Mouse (Mus musculus): Measurements from ENCODE around the gene Wnt2. TPM values are rescaled to one million over a fixed set of nuclear protein-coding genes. Genes with fewer than 3 reads are reported as not detected.

Gene Wnt2
- polyA plus RNA-seq, 1 experiment from 2014 or later, result 0.41 TPM

DNA sequence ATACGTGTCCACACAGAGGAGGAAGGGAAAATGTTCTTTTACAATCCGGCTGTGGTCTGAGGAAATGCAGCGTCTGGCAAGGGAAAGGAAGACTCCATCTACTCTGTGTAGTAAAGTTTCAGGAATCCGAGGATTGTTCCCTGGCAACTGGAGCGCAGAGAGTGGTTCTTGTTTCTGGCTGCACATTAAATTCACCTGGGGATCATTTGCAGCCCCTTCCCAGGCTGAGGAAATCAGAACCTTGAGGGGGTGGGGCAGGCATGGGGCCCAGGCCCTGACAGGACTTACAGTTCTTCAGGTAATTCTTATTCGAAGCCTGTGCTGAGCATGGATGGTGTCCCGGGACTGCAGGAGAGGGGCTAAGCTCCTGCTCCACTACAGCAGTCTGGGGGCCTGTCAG, 17.0 kb downstream of the Wnt2 start:
- Histone ChIP-seq H3K27ac (replicated peaks) (no peak overlapping the region), H3K4me1 (no peaks in the 10 kb centered on the region), H3K9me3 (replicated peaks) (no peaks in the 10 kb centered on the region), H3K27me3 (ENCODE audit: low read depth, poor library complexity, severe bottlenecking) (no peaks in the 10 kb centered on the region), H3K4me3 (no peak overlapping the region), H3K36me3 (no peaks in the 10 kb centered on the region)
- no peak for DNase-seq (ENCODE audit: low spot score)
- 78% methylated on average over 7 of the region's 7 CpGs for WGBS

DNA sequence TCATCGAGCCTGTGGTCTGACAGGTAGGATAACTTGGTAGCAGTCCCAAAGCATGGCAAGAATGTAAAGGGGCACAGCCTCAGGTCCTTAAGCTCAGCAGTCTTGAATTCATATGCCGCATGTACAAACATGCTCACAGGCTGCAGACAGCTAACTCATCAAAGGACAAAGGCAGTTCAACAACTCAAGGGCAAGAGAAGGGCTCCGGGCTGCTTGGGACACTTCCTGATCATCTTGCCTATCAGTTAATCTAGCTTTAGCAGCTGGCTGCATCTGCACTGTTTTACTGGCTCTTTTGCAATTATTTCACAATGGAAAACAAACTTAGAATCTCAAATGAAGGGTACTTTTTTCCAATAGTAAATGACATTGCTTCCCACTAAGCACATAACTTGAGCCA, 23.0 kb downstream of the Wnt2 start:
- no peak for DNase-seq (ENCODE audit: low spot score)
- Histone ChIP-seq H3K27ac (replicated peaks) (no peak overlapping the region), H3K9me3 (replicated peaks) (no peaks in the 10 kb centered on the region), H3K4me3 (no peak overlapping the region), H3K27me3 (ENCODE audit: low read depth, poor library complexity, severe bottlenecking) (no peaks in the 10 kb centered on the region), H3K36me3 (no peaks in the 10 kb centered on the region), H3K4me1 (no peaks in the 10 kb centered on the region)
- 88% methylated on average over 3 of the region's 3 CpGs for WGBS

DNA sequence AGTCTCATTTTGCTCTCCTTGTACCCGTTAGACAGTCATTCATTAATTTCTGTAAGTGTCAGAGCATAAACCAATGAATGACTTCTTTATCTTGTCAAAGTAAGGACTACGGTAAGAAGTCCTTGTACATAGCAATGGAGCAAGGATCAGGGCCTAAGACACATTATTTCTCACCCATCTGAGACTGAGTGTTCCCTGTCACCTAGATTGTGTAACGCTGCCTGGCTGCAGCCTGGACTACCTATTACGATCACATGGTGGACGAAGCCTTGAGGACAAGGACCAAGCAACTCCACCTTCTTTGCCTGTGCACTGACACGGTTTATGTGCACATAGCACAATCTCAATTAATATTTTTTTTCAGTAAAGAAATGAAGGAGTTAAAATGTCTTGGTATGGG, 28.3 kb downstream of the Wnt2 start:
- DNase-seq (ENCODE audit: low spot score), result no peak
- Histone ChIP-seq H3K36me3 (no peaks in the 10 kb centered on the region), H3K27ac (replicated peaks) (no peak overlapping the region), H3K27me3 (ENCODE audit: low read depth, poor library complexity, severe bottlenecking) (no peaks in the 10 kb centered on the region), H3K9me3 (replicated peaks) (no peaks in the 10 kb centered on the region), H3K4me1 (no peaks in the 10 kb centered on the region), H3K4me3 (no peak overlapping the region)
- WGBS, result 88% methylated on average over 6 of the region's 6 CpGs

DNA sequence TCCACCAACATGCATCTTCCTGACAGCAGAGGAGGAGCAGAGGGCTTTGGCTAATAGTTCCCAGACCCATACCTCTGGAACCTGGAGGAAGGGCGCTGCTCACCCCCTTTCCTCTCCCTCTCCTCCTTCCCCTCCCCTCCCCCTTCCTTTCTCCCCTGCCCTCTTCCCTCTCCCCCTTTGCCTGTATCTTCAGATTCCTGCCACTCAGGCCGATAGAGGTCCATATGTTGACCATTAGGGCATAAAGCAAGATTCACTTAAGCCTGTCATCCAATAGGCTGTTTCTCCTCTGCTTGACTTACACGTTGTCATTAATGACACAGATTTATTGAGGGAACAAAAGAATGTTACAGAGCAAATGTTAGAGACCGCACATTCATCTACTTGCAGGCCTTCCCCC, 31.9 kb downstream of the Wnt2 start:
- no peak for DNase-seq (ENCODE audit: low spot score)
- H3K27me3 ChIP-seq (ENCODE audit: low read depth, poor library complexity, severe bottlenecking), result no peaks in the 10 kb centered on the region
- 81% methylated on average over 4 of the region's 4 CpGs for WGBS
- H3K9me3 ChIP-seq (replicated peaks), result no peaks in the 10 kb centered on the region
- H3K4me3 ChIP-seq, result no peak overlapping the region
- no peaks in the 10 kb centered on the region for H3K36me3 ChIP-seq
- no peaks in the 10 kb centered on the region for H3K4me1 ChIP-seq
- H3K27ac ChIP-seq (replicated peaks), result no peak overlapping the region

DNA sequence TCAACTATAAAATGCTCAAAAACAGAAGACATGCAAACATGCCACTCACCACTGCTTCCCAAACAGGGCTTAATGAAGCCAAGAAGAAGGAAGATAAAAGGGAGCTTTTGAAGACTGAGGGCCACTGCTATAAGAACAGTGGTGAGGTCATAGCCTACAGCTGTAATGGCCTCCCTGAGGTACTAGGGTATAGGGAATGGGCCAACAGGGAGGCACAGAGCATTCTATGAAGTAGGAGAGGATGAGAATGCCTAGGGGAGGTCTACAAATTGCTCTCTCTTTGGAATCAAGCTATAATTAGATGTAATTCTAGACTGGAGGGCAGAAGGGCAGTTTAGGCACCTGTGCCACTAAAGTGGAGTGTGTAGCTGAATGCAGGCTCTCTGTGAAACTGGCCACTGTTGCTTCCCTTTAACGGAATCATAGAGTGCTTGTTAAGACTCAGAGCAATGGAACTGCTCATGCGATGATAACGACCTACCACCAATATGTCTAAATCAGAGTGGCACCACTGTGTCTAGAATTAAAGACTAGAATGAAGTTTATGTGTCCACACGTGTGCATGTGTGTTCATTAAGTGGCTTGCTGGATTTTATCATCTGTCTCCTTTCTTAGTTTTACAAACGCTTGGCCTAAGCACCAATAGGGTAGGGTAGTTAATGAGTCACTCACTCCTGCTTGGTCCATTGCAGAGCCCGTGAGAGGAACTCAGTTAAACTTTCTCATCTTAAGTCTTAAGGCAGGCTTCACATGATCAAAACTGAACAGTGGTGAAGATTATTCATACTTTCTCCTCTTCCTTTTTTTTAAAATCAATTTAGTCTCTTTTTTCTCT, 35.2 kb downstream of the Wnt2 start:
- Histone ChIP-seq H3K27ac (replicated peaks) (no peak overlapping the region), H3K4me3 (no peak overlapping the region), H3K27me3 (ENCODE audit: low read depth, poor library complexity, severe bottlenecking) (no peaks in the 10 kb centered on the region), H3K36me3 (no peaks in the 10 kb centered on the region), H3K4me1 (0 out of 2 replicates have a peak, but pooled peaks cover 3% of the 10 kb centered on the region), H3K9me3 (replicated peaks) (no peaks in the 10 kb centered on the region)
- 80% methylated on average over 6 of the region's 6 CpGs for WGBS
- no peak for DNase-seq (ENCODE audit: low spot score)

DNA sequence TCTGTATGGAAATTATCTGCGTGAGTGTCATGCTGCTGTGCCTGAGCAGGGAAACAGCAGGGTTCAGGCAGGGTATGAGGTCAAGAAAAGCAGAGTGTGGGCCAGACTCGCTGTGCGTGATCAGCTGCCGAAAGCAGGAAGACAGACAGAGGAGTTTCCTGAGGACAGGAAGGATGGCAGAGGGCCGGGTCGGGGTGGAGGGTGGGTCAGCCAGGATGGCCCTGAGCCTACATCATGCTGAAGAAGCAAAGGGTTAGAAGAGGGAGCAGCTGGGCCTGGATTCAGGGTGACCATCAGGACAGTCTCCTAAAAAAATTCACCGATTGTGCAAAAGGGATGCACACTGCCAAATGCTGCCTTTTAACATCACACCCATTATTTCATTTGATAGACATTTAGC, 38.8 kb downstream of the Wnt2 start:
- H3K4me1 ChIP-seq, result 0 out of 2 replicates have a peak, but pooled peaks cover 3% of the 10 kb centered on the region

DNA sequence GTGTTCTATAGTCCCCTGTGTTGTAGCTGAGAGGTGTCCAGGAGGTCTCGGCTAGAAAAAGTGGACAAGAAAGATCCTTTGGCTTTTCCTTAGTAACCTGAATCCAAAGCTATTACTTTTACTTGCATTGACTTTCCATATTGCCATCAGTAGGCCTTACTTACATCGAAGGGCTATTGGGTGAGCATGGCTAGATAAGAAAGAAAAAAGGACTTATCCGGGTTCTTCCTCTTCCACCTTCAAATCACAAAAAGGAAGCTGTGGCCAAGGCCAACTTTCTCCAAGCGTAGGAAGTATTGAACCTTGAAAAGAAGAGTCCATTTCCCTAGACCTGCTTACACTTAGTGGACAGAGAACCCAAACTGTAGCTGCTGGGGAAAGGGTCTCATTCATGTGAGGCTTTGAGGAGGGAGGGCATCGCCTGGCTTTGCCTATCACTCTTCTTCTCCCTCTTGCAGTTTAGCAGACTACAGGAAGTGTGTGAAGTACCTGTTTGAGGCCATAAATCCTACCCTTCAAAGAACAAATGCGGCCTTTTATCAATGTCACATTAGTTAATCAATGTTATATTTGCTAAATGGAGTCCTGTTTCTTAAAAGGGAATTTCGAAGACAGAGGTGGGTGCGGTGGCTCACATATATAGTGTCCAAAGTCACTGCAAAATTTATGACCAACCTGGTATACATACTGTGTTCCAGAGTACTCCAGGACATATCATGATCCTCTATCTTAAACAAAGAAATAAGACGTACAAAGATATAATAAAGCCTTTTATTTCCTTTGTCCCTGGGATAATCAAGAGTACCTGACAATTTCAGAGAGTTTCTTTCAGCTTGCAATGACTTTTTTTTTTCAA, 40.0 kb downstream of the Wnt2 start:
- WGBS, result 91% methylated on average over 9 of the region's 9 CpGs
- no peaks in the 10 kb centered on the region for H3K27me3 ChIP-seq (ENCODE audit: low read depth, poor library complexity, severe bottlenecking)
- H3K27ac ChIP-seq (replicated peaks), result no peak overlapping the region
- no peaks in the 10 kb centered on the region for H3K9me3 ChIP-seq (replicated peaks)
- H3K36me3 ChIP-seq, result no peaks in the 10 kb centered on the region
- 0 out of 2 replicates have a peak, but pooled peaks cover 3% of the 10 kb centered on the region for H3K4me1 ChIP-seq
- H3K4me3 ChIP-seq, result no peak overlapping the region
- no peak for DNase-seq (ENCODE audit: low spot score)

More for the DNA sequence above, 38.8 kb downstream of the Wnt2 start:
- Histone ChIP-seq H3K4me3 (no peak overlapping the region), H3K27ac (replicated peaks) (no peak overlapping the region), H3K27me3 (ENCODE audit: low read depth, poor library complexity, severe bottlenecking) (no peaks in the 10 kb centered on the region), H3K9me3 (replicated peaks) (no peaks in the 10 kb centered on the region), H3K36me3 (no peaks in the 10 kb centered on the region)
- no peak for DNase-seq (ENCODE audit: low spot score)
- WGBS, result 72% methylated on average over 7 of the region's 7 CpGs

DNA sequence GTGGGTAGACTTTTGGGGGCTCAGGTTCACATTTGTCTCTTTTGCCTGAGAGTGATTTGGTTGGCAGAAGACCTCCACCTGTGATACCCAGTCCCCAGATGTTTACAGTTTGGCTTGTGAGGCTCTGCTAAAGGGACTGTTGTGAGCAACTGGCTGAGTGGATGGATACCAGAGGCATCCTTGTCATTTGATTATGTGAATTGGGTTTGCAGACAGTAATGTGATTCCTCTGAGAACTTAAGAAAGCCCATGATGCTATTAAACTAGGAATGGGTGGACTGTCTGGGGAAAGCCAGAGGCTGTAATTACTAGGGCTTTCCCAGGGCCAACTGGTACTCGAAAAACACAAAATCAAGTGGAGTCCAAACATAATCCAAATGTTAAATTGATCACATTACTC, 51.0 kb downstream of the Wnt2 start:
- H3K27ac ChIP-seq (replicated peaks), result no peak overlapping the region
- no peak for DNase-seq (ENCODE audit: low spot score)
- H3K4me3 ChIP-seq, result no peak overlapping the region
- 92% methylated on average over 1 of the region's 1 CpGs for WGBS
- H3K9me3 ChIP-seq (replicated peaks), result no peaks in the 10 kb centered on the region
- H3K4me1 ChIP-seq, result no peaks in the 10 kb centered on the region
- no peaks in the 10 kb centered on the region for H3K36me3 ChIP-seq
- H3K27me3 ChIP-seq (ENCODE audit: low read depth, poor library complexity, severe bottlenecking), result no peaks in the 10 kb centered on the region

DNA sequence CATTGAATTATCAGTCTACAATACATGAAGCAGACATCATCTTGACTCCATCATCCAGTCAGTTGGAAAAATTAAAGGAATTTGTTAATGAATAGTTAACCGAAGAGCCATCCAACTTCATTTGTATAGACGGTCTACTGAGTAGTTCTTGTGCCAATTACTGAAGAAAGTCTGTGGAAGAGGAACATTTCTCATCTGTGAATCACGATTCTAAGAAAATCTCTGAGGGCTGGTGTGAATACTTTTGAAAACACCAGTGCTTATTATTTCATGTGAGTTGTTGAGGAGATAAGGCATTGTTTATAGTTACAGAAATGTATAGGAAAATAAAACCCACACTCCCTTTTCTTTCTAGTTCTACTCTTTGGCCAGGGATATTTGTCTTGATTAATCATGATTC, 51.5 kb downstream of the Wnt2 start:
- Histone ChIP-seq H3K4me1 (no peaks in the 10 kb centered on the region), H3K27ac (replicated peaks) (no peak overlapping the region), H3K9me3 (replicated peaks) (no peaks in the 10 kb centered on the region), H3K4me3 (no peak overlapping the region), H3K36me3 (no peaks in the 10 kb centered on the region), H3K27me3 (ENCODE audit: low read depth, poor library complexity, severe bottlenecking) (no peaks in the 10 kb centered on the region)
- 88% methylated on average over 3 of the region's 3 CpGs for WGBS
- DNase-seq (ENCODE audit: low spot score), result no peak

DNA sequence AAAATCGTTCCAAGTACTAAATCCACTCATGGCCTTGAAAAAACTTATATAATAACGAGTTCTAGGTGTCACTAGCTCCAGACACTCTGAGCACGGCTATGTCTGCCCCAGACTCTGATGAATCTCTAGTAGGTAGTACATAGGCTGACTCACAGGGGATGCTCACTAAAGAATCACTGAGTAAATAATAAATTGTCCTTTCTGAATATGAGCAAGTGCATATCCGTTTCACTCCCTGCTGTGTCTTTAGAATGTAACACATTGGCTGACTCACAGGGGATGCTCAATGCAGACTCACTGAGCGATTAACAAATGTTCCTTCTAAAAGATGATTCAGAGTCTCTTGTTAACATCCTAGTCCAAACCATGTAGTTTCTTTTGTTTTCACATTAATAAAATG, 52.1 kb downstream of the Wnt2 start:
- H3K27me3 ChIP-seq (ENCODE audit: low read depth, poor library complexity, severe bottlenecking), result no peaks in the 10 kb centered on the region
- H3K4me1 ChIP-seq, result no peaks in the 10 kb centered on the region
- no peak overlapping the region for H3K27ac ChIP-seq (replicated peaks)
- H3K9me3 ChIP-seq (replicated peaks), result no peaks in the 10 kb centered on the region
- H3K4me3 ChIP-seq, result no peak overlapping the region
- DNase-seq (ENCODE audit: low spot score), result no peak
- WGBS, result 87% methylated on average over 5 of the region's 5 CpGs
- H3K36me3 ChIP-seq, result no peaks in the 10 kb centered on the region

DNA sequence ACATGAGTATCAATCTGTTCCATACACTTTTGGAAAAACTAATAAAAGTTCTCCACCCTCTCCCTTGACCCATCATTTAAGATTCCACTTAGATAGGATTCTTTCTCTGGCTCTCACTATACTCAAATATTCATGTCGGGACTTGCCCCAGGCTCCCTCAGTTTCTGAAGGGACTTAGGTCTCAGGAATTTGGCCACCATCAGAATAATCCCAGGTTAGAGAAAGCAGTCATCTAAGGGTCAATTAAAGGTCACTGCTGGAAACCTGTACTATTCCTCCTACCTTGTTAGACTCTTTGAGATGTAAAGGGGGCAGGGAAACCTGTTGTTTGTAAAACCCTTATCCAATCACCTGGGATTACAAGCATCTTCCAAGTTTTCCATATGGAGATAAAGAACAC, 53.2 kb downstream of the Wnt2 start:
- WGBS, result 54% methylated on average over 1 of the region's 1 CpGs
- Histone ChIP-seq H3K27me3 (ENCODE audit: low read depth, poor library complexity, severe bottlenecking) (no peaks in the 10 kb centered on the region), H3K36me3 (no peaks in the 10 kb centered on the region), H3K27ac (replicated peaks) (no peak overlapping the region), H3K4me3 (no peak overlapping the region), H3K9me3 (replicated peaks) (no peaks in the 10 kb centered on the region), H3K4me1 (no peaks in the 10 kb centered on the region)
- DNase-seq (ENCODE audit: low spot score), result no peak

DNA sequence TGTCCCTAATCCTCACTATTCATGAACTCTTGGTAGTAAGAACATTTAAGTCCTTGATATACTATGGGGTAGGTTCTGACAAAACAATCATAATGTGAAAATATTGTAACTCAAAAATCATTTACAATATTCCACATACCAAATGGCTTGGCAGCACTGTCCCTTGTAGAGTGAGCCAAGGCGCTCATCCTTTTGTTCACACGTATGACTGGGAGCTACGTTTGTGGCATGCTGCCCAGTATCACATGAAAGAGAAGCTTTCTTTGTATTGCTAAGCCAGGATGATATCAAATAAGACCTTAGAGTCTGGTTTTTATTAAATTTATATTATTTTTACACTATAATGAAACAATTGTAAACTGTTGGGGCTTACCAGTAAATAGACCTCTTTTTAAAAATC, 56.0 kb downstream of the Wnt2 start:
- no peak for DNase-seq (ENCODE audit: low spot score)
- WGBS, result 95% methylated on average over 3 of the region's 3 CpGs
- H3K27me3 ChIP-seq (ENCODE audit: low read depth, poor library complexity, severe bottlenecking), result no peaks in the 10 kb centered on the region

DNA sequence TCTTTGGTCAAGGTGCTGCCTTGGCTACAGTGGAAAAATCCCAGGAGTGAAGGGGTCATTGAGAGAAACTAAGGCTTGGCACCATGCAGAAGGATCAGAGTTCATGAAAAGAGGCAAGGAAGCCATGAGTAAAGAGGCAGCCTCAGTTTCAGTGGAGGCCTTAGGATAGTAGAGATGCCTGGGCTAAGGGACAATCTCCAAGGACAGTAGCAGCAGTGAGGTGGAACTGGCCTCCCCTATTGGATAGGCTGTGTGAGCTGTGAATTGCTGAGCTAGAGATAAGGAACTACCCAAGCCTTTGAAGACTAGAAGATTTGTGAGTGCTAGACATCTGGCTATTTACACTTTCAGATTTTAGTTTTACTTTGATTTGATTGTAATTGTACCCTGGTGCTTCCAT, 59.0 kb downstream of the Wnt2 start:
- no peak for DNase-seq (ENCODE audit: low spot score)
- H3K4me3 ChIP-seq, result no peak overlapping the region
- H3K4me1 ChIP-seq, result peaks cover 9% of the 10 kb centered on the region
- H3K36me3 ChIP-seq, result no peaks in the 10 kb centered on the region
- no peaks in the 10 kb centered on the region for H3K27me3 ChIP-seq (ENCODE audit: low read depth, poor library complexity, severe bottlenecking)
- no peak overlapping the region for H3K27ac ChIP-seq (replicated peaks)
- no peaks in the 10 kb centered on the region for H3K9me3 ChIP-seq (replicated peaks)

More for the DNA sequence above, 56.0 kb downstream of the Wnt2 start:
- no peak overlapping the region for H3K27ac ChIP-seq (replicated peaks)
- H3K4me1 ChIP-seq, result no peaks in the 10 kb centered on the region
- H3K9me3 ChIP-seq (replicated peaks), result no peaks in the 10 kb centered on the region
- H3K4me3 ChIP-seq, result no peak overlapping the region
- no peaks in the 10 kb centered on the region for H3K36me3 ChIP-seq
